In genomic region chr5:76388474-76388873, GRCm38 (mm10) we compare ENCODE assay signal across 26 mouse cellular contexts. TPM values are rescaled to one million over a fixed set of nuclear protein-coding genes. Genes with fewer than 3 reads are reported as not detected.
"Had no signal": no experiment of that assay in that cellular context is flagged by ENCODE, and none has a peak within 500 bp of the region (broad histone marks: within the 10 kb centered on the region; RNA-seq: fewer than 3 reads in every experiment).

No protein-coding gene starts in this region.

- H3K9ac ChIP-seq: liver, postnatal 0 days; lung, embryonic 15.5 days; midbrain, embryonic 13.5 days; midbrain, embryonic 15.5 days; neural tube, embryonic 12.5 days had no signal

- ATAC-seq: liver, postnatal 0 days; midbrain, embryonic 13.5 days; midbrain, embryonic 15.5 days had no signal

- H3K36me3 ChIP-seq: lung, embryonic 15.5 days; midbrain, embryonic 13.5 days; midbrain, embryonic 15.5 days; neural tube, embryonic 12.5 days had no signal

- DNase-seq: liver, postnatal 0 days; lung, adult 2 months; lung, postnatal 14 days; lung, postnatal 36 days; right cerebral cortex, postnatal 14 days; thymus, adult 2 months; thymus, postnatal 25 days; thymus, postnatal 4 days had no signal

- H3K4me3 ChIP-seq: lung, embryonic 15.5 days; megakaryocyte, embryonic 14.5 days; midbrain, embryonic 13.5 days; midbrain, embryonic 15.5 days; neural tube, embryonic 12.5 days had no signal

- H3K4me1 ChIP-seq: lung, embryonic 15.5 days; megakaryocyte, embryonic 14.5 days; midbrain, embryonic 13.5 days; midbrain, embryonic 15.5 days; neural tube, embryonic 12.5 days had no signal

- H3K4me2 ChIP-seq: lung, embryonic 15.5 days; midbrain, embryonic 11.5 days; midbrain, embryonic 13.5 days; midbrain, embryonic 15.5 days; neural tube, embryonic 12.5 days had no signal

- H3K9me3 ChIP-seq: lung, embryonic 15.5 days; megakaryocyte, embryonic 14.5 days; midbrain, embryonic 13.5 days; midbrain, embryonic 15.5 days; neural tube, embryonic 12.5 days had no signal

- H3K27ac ChIP-seq: lung, embryonic 15.5 days; macrophage; midbrain, embryonic 13.5 days; midbrain, embryonic 15.5 days; neural tube, embryonic 12.5 days had no signal

- H3K27me3 ChIP-seq: lung, embryonic 15.5 days; midbrain, embryonic 13.5 days; midbrain, embryonic 15.5 days; neural tube, embryonic 12.5 days had no signal

RNA-seq across cellular contexts. Expression of gene Nmu, which starts 24.9 kb away (rescaled TPM):
- total RNA-seq: megakaryocyte progenitor cell, adult 5-6 weeks; midbrain, postnatal 0 days; monocyte, adult 5-6 weeks; neutrophil, adult 5-6 weeks had no signal
- polyA plus RNA-seq: liver, postnatal 0 days; macrophage; midbrain, embryonic 13.5 days; spleen, adult 2 months; stomach, embryonic 14.5 days; testis, adult 2 months; thymus, adult 2 months; urinary bladder, adult 2 months had no signal

RNA-seq across cellular contexts. Expression of gene Pdcl2, which starts 57.5 kb away (rescaled TPM):
- total RNA-seq: megakaryocyte progenitor cell, adult 5-6 weeks; midbrain, postnatal 0 days had no signal
- polyA plus RNA-seq: liver, postnatal 0 days; lung, adult 2 months; lung, embryonic 15.5 days; lung, postnatal 0 days; macrophage; midbrain, embryonic 11.5 days; midbrain, embryonic 13.5 days; midbrain, embryonic 15.5 days; midbrain, postnatal 0 days; neural tube, embryonic 12.5 days; neural tube, embryonic 14.5 days; spleen, adult 2 months; stomach, embryonic 14.5 days; stomach, embryonic 16.5 days; thymus, adult 2 months; urinary bladder, adult 2 months had no signal
